Mouse (Mus musculus) heart, embryonic 16.5 days (tissue): ENCODE results near the gene Serac1. TPM values are rescaled to one million over a fixed set of nuclear protein-coding genes. Genes with fewer than 3 reads are reported as not detected.

Experiments
- ATAC-seq: fragments of 200-750 bp; cut with Nextera tagmentation; replicated peaks from 2 replicates; pipeline ENCODE4 v1.8.0; 2017; ENCODE audit warnings: moderate number of reproducible peaks; ENCODE audit not compliant: insufficient read depth, low FRiP score; ENCODE audit errors: extremely low read depth
- H3K27ac ChIP-seq: fragments of 300-500 bp; sonication (generic); 2 replicates; pipeline ENCODE4 v1.5.1; 2014; ENCODE audit warnings: mild to moderate bottlenecking, low read length, control low read depth, moderate library complexity
- H3K27me3 ChIP-seq: fragments of 300-500 bp; sonication (generic); 2 replicates; pipeline ENCODE4 v1.6.1; 2014; ENCODE audit warnings: low read length, mixed read lengths; ENCODE audit not compliant: control insufficient read depth, insufficient read depth
- H3K36me3 ChIP-seq: fragments of 300-500 bp; sonication (generic); 2 replicates; pipeline ENCODE4 v1.6.1; 2014; ENCODE audit not compliant: control insufficient read depth, insufficient read depth
- H3K4me1 ChIP-seq: fragments of 300-500 bp; sonication (generic); 2 replicates; pipeline ENCODE4 v1.6.1; 2014; ENCODE audit warnings: low read length, mixed read lengths; ENCODE audit not compliant: control insufficient read depth, insufficient read depth
- H3K4me2 ChIP-seq: fragments of 300-500 bp; sonication (generic); 2 replicates; pipeline ENCODE4 v1.6.1; 2014; ENCODE audit warnings: low read depth, mild to moderate bottlenecking, control low read depth, low read length
- H3K4me3 ChIP-seq: fragments of 300-500 bp; sonication (generic); 2 replicates; pipeline ENCODE4 v1.5.1; 2014; ENCODE audit warnings: mild to moderate bottlenecking, control low read depth, low read length
- H3K9ac ChIP-seq: fragments of 300-500 bp; sonication (generic); 2 replicates; pipeline ENCODE4 v1.6.1; 2014; ENCODE audit warnings: low read length, control low read depth
- H3K9me3 ChIP-seq: fragments of 300-500 bp; sonication (generic); replicated peaks from 2 replicates; pipeline ENCODE4 v1.6.1; 2016; ENCODE audit warnings: low read length; ENCODE audit not compliant: control insufficient read depth
- WGBS: fragments of 180-500 bp; shearing (Covaris S2); extraction: QIAGEN DNeasy Blood & Tissue Kit; methylation state at CpG from one replicate; pipeline ENCODE4 v1.1.7; 2014; 5-methylcytosine and 5-hydroxymethylcytosine counted together
- polyA plus RNA-seq: library from polyadenylated mRNA; unstranded; fragments of >200 nt; fragmentation: Nextera tagmentation; extraction: Ambion mirVana; gene quantifications from 2 replicates; pipeline ENCODE4 v1.2.1, GENCODE M21; 2015

Serac1 gene
- polyA plus RNA-seq, 1 experiment from 2014 or later: 5.3 TPM

- Histone ChIP-seq H3K4me2 (peak overlapping the region; percentile 3; the same call in 1 of the 2 replicates), H3K4me1 (peaks cover 55% of the 10 kb centered on the region), H3K9me3 (no peaks in the 10 kb centered on the region), H3K9ac (peak overlapping the region; percentile 51), H3K27me3 (no peaks in the 10 kb centered on the region), H3K36me3 (peaks cover 6% of the 10 kb centered on the region; the same call in 1 of the 2 replicates), H3K4me3 (no peak overlapping the region), H3K27ac (peak overlapping the region; percentile 89)
- ATAC-seq: peak; percentile 49
- WGBS: 22% methylated on average over 14 of the region's 14 CpGs
Observed at GRCm38 (mm10) chr17:6005638-6006471, 73.7 kb downstream of the Serac1 start.

GRCm38 (mm10) chr17:6005246-6005637, 74.3 kb downstream of the Serac1 start:
- Histone ChIP-seq H3K4me1 (peaks cover 57% of the 10 kb centered on the region), H3K4me2 (peak overlapping the region; percentile 3; the same call in 1 of the 2 replicates), H3K27me3 (no peaks in the 10 kb centered on the region), H3K9me3 (no peaks in the 10 kb centered on the region), H3K36me3 (0 out of 2 replicates have a peak, but pooled peaks cover 3% of the 10 kb centered on the region), H3K4me3 (no peak overlapping the region), H3K9ac (peak overlapping the region; percentile 51), H3K27ac (peak overlapping the region; percentile 89)
- ATAC-seq: peak; percentile 73
- WGBS: 16% methylated on average over 14 of the region's 14 CpGs

GRCm38 (mm10) chr17:6003661-6004060, 75.9 kb downstream of the Serac1 start:
- Histone ChIP-seq H3K27me3 (no peaks in the 10 kb centered on the region), H3K27ac (peak overlapping the region; percentile 82), H3K9ac (no peak overlapping the region), H3K9me3 (no peaks in the 10 kb centered on the region), H3K4me1 (peaks cover 67% of the 10 kb centered on the region), H3K4me3 (no peak overlapping the region), H3K36me3 (0 out of 2 replicates have a peak, but pooled peaks cover 3% of the 10 kb centered on the region), H3K4me2 (no peak overlapping the region)
- WGBS: 53% methylated on average over 6 of the region's 6 CpGs
- no peak for ATAC-seq

- H3K27me3 ChIP-seq: no peaks in the 10 kb centered on the region
- no peak for ATAC-seq
- no peak overlapping the region for H3K4me3 ChIP-seq
- peaks cover 68% of the 10 kb centered on the region for H3K4me1 ChIP-seq
- WGBS: 92% methylated on average over 6 of the region's 6 CpGs
- no peaks in the 10 kb centered on the region for H3K9me3 ChIP-seq
- 0 out of 2 replicates have a peak, but pooled peaks cover 3% of the 10 kb centered on the region for H3K36me3 ChIP-seq
- no peak overlapping the region for H3K4me2 ChIP-seq
- no peak overlapping the region for H3K9ac ChIP-seq
- H3K27ac ChIP-seq: peak overlapping the region; percentile 82; the same call in 1 of the 2 replicates
Observed at GRCm38 (mm10) chr17:6002563-6002962, 77.0 kb downstream of the Serac1 start.

GRCm38 (mm10) chr17:6001836-6002235, 77.7 kb downstream of the Serac1 start:
- Histone ChIP-seq H3K4me3 (no peak overlapping the region), H3K9ac (no peak overlapping the region), H3K9me3 (no peaks in the 10 kb centered on the region), H3K4me1 (peaks cover 61% of the 10 kb centered on the region), H3K36me3 (0 out of 2 replicates have a peak, but pooled peaks cover 3% of the 10 kb centered on the region), H3K27me3 (no peaks in the 10 kb centered on the region), H3K4me2 (no peak overlapping the region), H3K27ac (no peak overlapping the region)
- ATAC-seq: no peak
- WGBS: 61% methylated on average over 7 of the region's 7 CpGs

GRCm38 (mm10) chr17:6001389-6001788, 78.2 kb downstream of the Serac1 start:
- Histone ChIP-seq H3K9ac (no peak overlapping the region), H3K4me1 (peaks cover 63% of the 10 kb centered on the region), H3K4me2 (no peak overlapping the region), H3K36me3 (0 out of 2 replicates have a peak, but pooled peaks cover 3% of the 10 kb centered on the region), H3K4me3 (no peak overlapping the region), H3K9me3 (no peaks in the 10 kb centered on the region), H3K27me3 (no peaks in the 10 kb centered on the region), H3K27ac (no peak overlapping the region; the same call in 1 of the 2 replicates)
- 72% methylated on average over 6 of the region's 6 CpGs for WGBS
- ATAC-seq: no peak

- H3K36me3 ChIP-seq: 0 out of 2 replicates have a peak, but pooled peaks cover 3% of the 10 kb centered on the region
- 78% methylated on average over 8 of the region's 8 CpGs for WGBS
- no peaks in the 10 kb centered on the region for H3K27me3 ChIP-seq
- peaks cover 63% of the 10 kb centered on the region for H3K4me1 ChIP-seq
- H3K4me3 ChIP-seq: no peak overlapping the region
- ATAC-seq: no peak
- no peak overlapping the region; the same call in 1 of the 2 replicates for H3K27ac ChIP-seq
- H3K9ac ChIP-seq: no peak overlapping the region
- no peaks in the 10 kb centered on the region for H3K9me3 ChIP-seq
- H3K4me2 ChIP-seq: no peak overlapping the region
Observed at GRCm38 (mm10) chr17:6000864-6001319, 78.6 kb downstream of the Serac1 start.

GRCm38 (mm10) chr17:5999039-5999543, 80.5 kb downstream of the Serac1 start:
- peaks cover 67% of the 10 kb centered on the region for H3K4me1 ChIP-seq
- 64% methylated on average over 5 of the region's 5 CpGs for WGBS
- no peaks in the 10 kb centered on the region for H3K27me3 ChIP-seq
- no peak overlapping the region for H3K4me3 ChIP-seq
- no peaks in the 10 kb centered on the region for H3K9me3 ChIP-seq
- 0 out of 2 replicates have a peak, but pooled peaks cover 3% of the 10 kb centered on the region for H3K36me3 ChIP-seq
- H3K4me2 ChIP-seq: no peak overlapping the region
- H3K27ac ChIP-seq: peak overlapping the region; percentile 100
- ATAC-seq: no peak
- 0 out of 2 replicates have a peak overlapping the region, but pooled peaks have one; percentile 12 for H3K9ac ChIP-seq

- Histone ChIP-seq H3K27me3 (no peaks in the 10 kb centered on the region), H3K4me2 (peak overlapping the region; percentile 48; the same call in 1 of the 2 replicates), H3K4me3 (no peak overlapping the region), H3K27ac (peak overlapping the region; percentile 100), H3K36me3 (0 out of 2 replicates have a peak, but pooled peaks cover 2% of the 10 kb centered on the region), H3K4me1 (peaks cover 61% of the 10 kb centered on the region), H3K9me3 (no peaks in the 10 kb centered on the region), H3K9ac (peak overlapping the region; percentile 26; the same call in 1 of the 2 replicates)
- ATAC-seq: no peak
Observed at GRCm38 (mm10) chr17:5998235-5998500, 81.4 kb downstream of the Serac1 start.
